Mouse (Mus musculus) small intestine, adult 2 months (tissue): ENCODE data around the gene Cdkn1c. TPM values are rescaled to one million over a fixed set of nuclear protein-coding genes. Genes with fewer than 3 reads are reported as not detected.

Source experiments
- H3K27ac ChIP-seq: fragments of 200-500 bp; 2 replicates; pipeline ENCODE4 v1.5.1; 2012; ENCODE audit warnings: low read depth, low read length, control low read depth, inconsistent platforms; ENCODE audit not compliant: insufficient read depth
- H3K27me3 ChIP-seq: fragments of 200-500 bp; 2 replicates; pipeline ENCODE4 v1.6.1; 2012; ENCODE audit warnings: mild to moderate bottlenecking, moderate library complexity, low read length, inconsistent platforms; ENCODE audit not compliant: control insufficient read depth, insufficient read depth
- H3K36me3 ChIP-seq: fragments of 200-500 bp; 2 replicates; pipeline ENCODE4 v1.6.1; 2012; ENCODE audit warnings: mild to moderate bottlenecking, low read length, control low read depth, inconsistent platforms; ENCODE audit not compliant: control insufficient read depth, insufficient read depth
- H3K4me1 ChIP-seq: fragments of 200-500 bp; 2 replicates; pipeline ENCODE4 v1.6.1; 2012; ENCODE audit warnings: low read length, inconsistent platforms, mixed read lengths; ENCODE audit not compliant: control insufficient read depth, insufficient read depth, insufficient read length
- H3K4me3 ChIP-seq: fragments of 200-500 bp; 2 replicates; pipeline ENCODE4 v1.5.1; 2012; ENCODE audit warnings: low read depth, mild to moderate bottlenecking, control low read depth, inconsistent platforms, low read length, moderate library complexity
- CTCF ChIP-seq: fragments of 200-500 bp; IDR thresholded peaks from 2 replicates; pipeline ENCODE4 v1.5.1; 2012; ENCODE audit warnings: low read depth, mild to moderate bottlenecking, control low read depth, inconsistent platforms, low read length, moderate library complexity, mixed read lengths; ENCODE audit not compliant: insufficient replicate concordance, insufficient read length; ENCODE audit errors: extremely low read depth
- POLR2A ChIP-seq: fragments of 200-500 bp; IDR thresholded peaks from 2 replicates; pipeline ENCODE4 v1.6.1; 2012; ENCODE audit warnings: low read depth, mild to moderate bottlenecking, control low read depth, inconsistent platforms, low read length, moderate library complexity
- WGBS: fragments of 180-500 bp; shearing (Covaris S2); methylation state at CpG from one replicate; pipeline ENCODE4 v1.1.7; 2018; 5-methylcytosine and 5-hydroxymethylcytosine counted together
- polyA plus RNA-seq: library from polyadenylated mRNA; depleted of rRNA; stranded (reverse); fragments of >200 nt; gene quantifications from 2 replicates; pipeline ENCODE4 v1.2.3, GENCODE M21; 2012

Gene Cdkn1c
- polyA plus RNA-seq, 1 experiment = 8.7 TPM

- Histone ChIP-seq H3K27me3 (no peaks in the 10 kb centered on the region), H3K4me3 (no peak overlapping the region), H3K27ac (no peak overlapping the region), H3K36me3 (no peaks in the 10 kb centered on the region), H3K4me1 (no peaks in the 10 kb centered on the region)
- WGBS = 65% methylated on average over 2 of the region's 2 CpGs
- TF ChIP-seq POLR2A = no peak
- no peak for TF ChIP-seq CTCF
These were observed 31.9 kb downstream of the Cdkn1c start for GRCm38 (mm10) chr7:143428814-143429499.

GRCm38 (mm10) chr7:143428142-143428813 lies 32.6 kb downstream of the Cdkn1c start:
- no peaks in the 10 kb centered on the region for H3K36me3 ChIP-seq
- H3K4me1 ChIP-seq = no peaks in the 10 kb centered on the region
- WGBS = 80% methylated on average over 23 of the region's 23 CpGs
- H3K27ac ChIP-seq = no peak overlapping the region
- TF ChIP-seq CTCF (no peak), POLR2A (no peak)
- H3K4me3 ChIP-seq = no peak overlapping the region
- H3K27me3 ChIP-seq = no peaks in the 10 kb centered on the region

- H3K27ac ChIP-seq = no peak overlapping the region
- peaks cover 5% of the 10 kb centered on the region; the same call in 1 of the 2 replicates for H3K4me1 ChIP-seq
- H3K4me3 ChIP-seq = no peak overlapping the region
- TF ChIP-seq CTCF = no peak
- no peak for TF ChIP-seq POLR2A
- 54% methylated on average over 4 of the region's 4 CpGs for WGBS
- no peaks in the 10 kb centered on the region for H3K36me3 ChIP-seq
- H3K27me3 ChIP-seq = no peaks in the 10 kb centered on the region
These were observed 41.2 kb downstream of the Cdkn1c start for GRCm38 (mm10) chr7:143419585-143420160.

- 50% methylated on average over 5 of the region's 5 CpGs for WGBS
These were observed 43.0 kb downstream of the Cdkn1c start for GRCm38 (mm10) chr7:143417875-143418274.

GRCm38 (mm10) chr7:143416406-143416805 lies 44.4 kb downstream of the Cdkn1c start:
- Histone ChIP-seq H3K4me3 (no peak overlapping the region), H3K27ac (no peak overlapping the region), H3K27me3 (no peaks in the 10 kb centered on the region), H3K36me3 (no peaks in the 10 kb centered on the region), H3K4me1 (peaks cover 5% of the 10 kb centered on the region; the same call in 1 of the 2 replicates)
- 88% methylated on average over 12 of the region's 12 CpGs for WGBS
- TF ChIP-seq CTCF = no peak
- no peak for TF ChIP-seq POLR2A

More at GRCm38 (mm10) chr7:143417875-143418274, 43.0 kb downstream of the Cdkn1c start:
- H3K4me1 ChIP-seq = peaks cover 5% of the 10 kb centered on the region; the same call in 1 of the 2 replicates
- no peaks in the 10 kb centered on the region for H3K36me3 ChIP-seq
- no peaks in the 10 kb centered on the region for H3K27me3 ChIP-seq
- H3K27ac ChIP-seq = no peak overlapping the region
- TF ChIP-seq CTCF = no peak
- no peak for TF ChIP-seq POLR2A
- H3K4me3 ChIP-seq = no peak overlapping the region

- Histone ChIP-seq H3K27ac (no peak overlapping the region), H3K4me1 (peaks cover 5% of the 10 kb centered on the region; the same call in 1 of the 2 replicates), H3K4me3 (no peak overlapping the region), H3K36me3 (no peaks in the 10 kb centered on the region), H3K27me3 (no peaks in the 10 kb centered on the region)
- 76% methylated on average over 4 of the region's 4 CpGs for WGBS
- TF ChIP-seq POLR2A (no peak), CTCF (no peak)
These were observed 45.8 kb downstream of the Cdkn1c start for GRCm38 (mm10) chr7:143415070-143415469.

GRCm38 (mm10) chr7:143412606-143413005 lies 48.2 kb downstream of the Cdkn1c start:
- Histone ChIP-seq H3K27ac (no peak overlapping the region), H3K27me3 (no peaks in the 10 kb centered on the region), H3K36me3 (no peaks in the 10 kb centered on the region), H3K4me3 (no peak overlapping the region), H3K4me1 (no peaks in the 10 kb centered on the region; the same call in 1 of the 2 replicates)
- TF ChIP-seq CTCF (no peak), POLR2A (no peak)
- WGBS = 50% methylated on average over 6 of the region's 6 CpGs
